Mouse (Mus musculus) lung, adult 2 months (tissue): Measurements from ENCODE around the gene Ndufaf8.

ENCODE experiments used
- CTCF ChIP-seq: fragments of 200-500 bp; IDR thresholded peaks from 2 replicates; pipeline ENCODE4 v1.5.1; 2011; ENCODE audit warnings: mild to moderate bottlenecking, low read length, control low read depth; ENCODE audit not compliant: insufficient read depth
- POLR2A ChIP-seq: fragments of 200-500 bp; IDR thresholded peaks from 2 replicates; pipeline ENCODE4 v1.6.1; 2011; ENCODE audit warnings: low read depth, mild to moderate bottlenecking, control low read depth, low read length, borderline replicate concordance; ENCODE audit errors: extremely low read depth

GRCm38 (mm10) chr11:120103431-120103997, 4.8 kb downstream of the Ndufaf8 start:
- TF ChIP-seq POLR2A (no peak), CTCF (no peak)
